Mouse (Mus musculus) midbrain, embryonic 14.5 days (tissue): ENCODE results near the gene Begain. TPM values are rescaled to one million over a fixed set of nuclear protein-coding genes. Genes with fewer than 3 reads are reported as not detected.

Experiments used
- ATAC-seq: fragments of 200-750 bp; cut with Nextera tagmentation; 2 replicates; pipeline ENCODE4 v1.8.0; 2017; ENCODE audit warnings: moderate number of reproducible peaks, moderate library complexity; ENCODE audit not compliant: low FRiP score, low TSS enrichment
- DNase-seq: peaks from one replicate; pipeline ENCODE4 v3.0.0-alpha.2; 2015
- H3K27ac ChIP-seq: fragments of 300-500 bp; sonication (generic); replicated peaks from 2 replicates; pipeline ENCODE4 v1.5.1; 2014; ENCODE audit warnings: mild to moderate bottlenecking, low read depth, low read length, moderate library complexity
- H3K27me3 ChIP-seq: fragments of 300-500 bp; sonication (generic); 2 replicates; pipeline ENCODE4 v1.6.1; 2014; ENCODE audit warnings: low read length, control low read depth, mixed read lengths; ENCODE audit not compliant: control insufficient read depth, insufficient read depth
- H3K36me3 ChIP-seq: fragments of 300-500 bp; sonication (generic); 2 replicates; pipeline ENCODE4 v1.6.1; 2014; ENCODE audit warnings: low read length, control low read depth; ENCODE audit not compliant: control insufficient read depth, insufficient read depth
- H3K4me1 ChIP-seq: fragments of 300-500 bp; sonication (generic); 2 replicates; pipeline ENCODE4 v1.6.1; 2014; ENCODE audit warnings: mild to moderate bottlenecking, antibody characterized with exemption, low read length, control low read depth; ENCODE audit not compliant: control insufficient read depth, insufficient read depth
- H3K4me2 ChIP-seq: fragments of 300-500 bp; sonication (generic); 2 replicates; pipeline ENCODE4 v1.6.1; 2014; ENCODE audit warnings: mild to moderate bottlenecking, low read length, moderate library complexity
- H3K4me3 ChIP-seq: fragments of 300-500 bp; sonication (generic); replicated peaks from 2 replicates; pipeline ENCODE4 v1.5.1; 2014; ENCODE audit warnings: low read depth, low read length
- H3K9ac ChIP-seq: fragments of 300-500 bp; sonication (generic); replicated peaks from 2 replicates; pipeline ENCODE4 v1.6.1; 2014; ENCODE audit warnings: mild to moderate bottlenecking, low read length, moderate library complexity
- H3K9me3 ChIP-seq: fragments of 300-500 bp; sonication (generic); 2 replicates; pipeline ENCODE4 v1.6.1; 2016; ENCODE audit warnings: low read length, control low read depth, mixed read lengths; ENCODE audit not compliant: control insufficient read depth
- WGBS: fragments of 180-500 bp; shearing (Covaris S2); extraction: QIAGEN DNeasy Blood & Tissue Kit; methylation state at CpG from one replicate; pipeline ENCODE4 v1.1.7; 2014; 5-methylcytosine and 5-hydroxymethylcytosine counted together
- polyA plus RNA-seq: library from polyadenylated mRNA; unstranded; fragments of >200 nt; fragmentation: Nextera tagmentation; extraction: Ambion mirVana; gene quantifications from 2 replicates; pipeline ENCODE4 v1.2.1, GENCODE M21; 2014

The Begain gene
- polyA plus RNA-seq, 1 experiment from 2014 or later = 27.3 TPM

- H3K9me3 ChIP-seq = no peaks in the 10 kb centered on the region
- no peak overlapping the region for H3K4me3 ChIP-seq
- H3K9ac ChIP-seq = no peak overlapping the region
- ATAC-seq (no peak), DNase-seq (no peak)
- no peaks in the 10 kb centered on the region for H3K4me1 ChIP-seq
- no peak overlapping the region for H3K4me2 ChIP-seq
- no peaks in the 10 kb centered on the region for H3K27me3 ChIP-seq
- WGBS = 27% methylated on average over 5 of the region's 5 CpGs
- no peak overlapping the region for H3K27ac ChIP-seq
- H3K36me3 ChIP-seq = no peaks in the 10 kb centered on the region
These were observed 23.5 kb downstream of the Begain start for GRCm38 (mm10) chr12:109044497-109044896.

DNA sequence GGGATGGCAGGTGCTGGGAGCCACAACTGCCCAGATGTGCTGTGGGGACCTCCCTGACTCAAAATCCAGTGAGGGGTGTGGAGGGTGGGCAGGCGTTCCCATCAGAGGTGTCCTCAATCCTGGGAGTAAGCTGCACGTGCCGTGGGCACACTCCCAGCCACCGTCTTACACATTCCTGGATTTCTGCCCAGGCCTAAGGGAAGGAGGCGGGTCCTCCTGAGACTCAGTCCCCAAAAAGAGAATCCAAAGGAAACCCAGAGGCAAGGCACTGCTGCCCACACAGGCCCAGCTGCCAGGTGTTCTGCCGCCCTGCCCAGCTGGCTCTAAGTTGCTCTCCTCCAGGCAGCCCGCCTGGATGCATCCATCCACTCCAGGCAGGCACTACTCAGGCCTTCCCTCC, 28.7 kb downstream of the Begain start:
- Histone ChIP-seq H3K4me3 (no peak overlapping the region), H3K27me3 (no peaks in the 10 kb centered on the region), H3K9ac (no peak overlapping the region), H3K36me3 (no peaks in the 10 kb centered on the region), H3K9me3 (no peaks in the 10 kb centered on the region), H3K27ac (no peak overlapping the region), H3K4me2 (no peak overlapping the region), H3K4me1 (peaks cover 12% of the 10 kb centered on the region)
- WGBS = 62% methylated on average over 7 of the region's 7 CpGs
- no peak for ATAC-seq
- DNase-seq = peak; percentile 40

DNA sequence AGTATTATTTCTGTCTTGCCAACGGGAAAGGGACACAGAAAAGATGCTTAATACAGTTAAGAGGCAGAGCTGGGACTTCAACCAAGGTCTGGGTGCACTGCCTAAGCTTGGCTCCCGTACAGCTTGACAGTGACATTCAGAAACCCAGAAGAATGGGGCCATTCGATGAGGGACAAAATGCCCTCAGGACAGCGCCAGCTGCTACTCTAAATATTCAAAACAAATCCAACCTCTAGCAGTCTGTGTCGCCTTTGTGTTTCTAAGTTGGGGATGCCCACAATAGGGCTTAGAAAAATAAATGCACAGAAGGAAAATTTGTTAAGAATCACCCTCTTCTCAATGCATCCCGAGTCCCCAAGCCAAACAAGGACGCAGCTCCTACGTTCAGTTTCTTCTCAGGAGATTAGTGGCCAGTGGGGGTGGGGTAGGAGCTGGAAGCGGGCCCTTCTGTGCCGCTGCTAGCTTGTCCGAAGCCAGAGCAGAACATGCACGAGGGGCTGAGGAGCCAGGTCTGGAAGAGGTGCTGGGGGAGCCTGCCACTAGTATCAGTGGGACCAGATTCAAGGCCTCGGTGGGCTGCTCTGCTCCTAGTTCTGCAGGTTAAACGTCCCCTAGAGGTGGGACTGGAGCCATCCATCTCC, 29.7 kb downstream of the Begain start:
- peak overlapping the region; percentile 64 for H3K27ac ChIP-seq
- H3K4me1 ChIP-seq = peaks cover 12% of the 10 kb centered on the region
- DNase-seq (peak; percentile 66), ATAC-seq (peak; percentile 15; the same call in 1 of the 2 replicates)
- no peak overlapping the region for H3K4me2 ChIP-seq
- H3K36me3 ChIP-seq = 0 out of 2 replicates have a peak, but pooled peaks cover 2% of the 10 kb centered on the region
- WGBS = 13% methylated on average over 14 of the region's 14 CpGs
- no peak overlapping the region; the same call in 1 of the 2 replicates for H3K9ac ChIP-seq
- no peaks in the 10 kb centered on the region for H3K9me3 ChIP-seq
- H3K4me3 ChIP-seq = no peak overlapping the region
- H3K27me3 ChIP-seq = no peaks in the 10 kb centered on the region

- Histone ChIP-seq H3K4me1 (peaks cover 12% of the 10 kb centered on the region), H3K9me3 (no peaks in the 10 kb centered on the region), H3K4me3 (no peak overlapping the region), H3K27ac (no peak overlapping the region), H3K27me3 (no peaks in the 10 kb centered on the region), H3K9ac (no peak overlapping the region), H3K36me3 (0 out of 2 replicates have a peak, but pooled peaks cover 2% of the 10 kb centered on the region), H3K4me2 (no peak overlapping the region)
- ATAC-seq (no peak), DNase-seq (no peak)
- WGBS = 88% methylated on average over 2 of the region's 2 CpGs
These were observed 31.0 kb downstream of the Begain start for GRCm38 (mm10) chr12:109037026-109037425.

DNA sequence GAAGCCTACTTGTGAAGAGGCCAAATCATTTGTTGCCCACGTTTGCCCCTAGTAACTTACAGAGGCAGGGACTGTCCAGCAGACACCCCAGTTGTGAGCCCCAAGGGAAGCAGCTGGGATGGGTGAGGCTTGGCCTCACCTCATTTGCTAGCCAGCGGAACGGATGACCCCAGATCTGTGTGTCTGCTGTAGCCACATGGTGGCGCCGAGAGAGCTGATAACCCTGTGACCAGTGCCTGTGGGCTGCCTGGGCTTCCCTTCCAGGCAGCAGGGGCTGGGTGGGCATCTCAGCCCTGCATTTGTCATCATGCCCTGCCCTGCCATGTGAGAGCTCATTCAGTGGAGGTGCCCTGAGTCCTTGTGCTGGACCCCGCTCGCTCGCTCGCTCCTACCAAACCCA, 44.2 kb downstream of the Begain start:
- DNase-seq = peak; percentile 49

DNA sequence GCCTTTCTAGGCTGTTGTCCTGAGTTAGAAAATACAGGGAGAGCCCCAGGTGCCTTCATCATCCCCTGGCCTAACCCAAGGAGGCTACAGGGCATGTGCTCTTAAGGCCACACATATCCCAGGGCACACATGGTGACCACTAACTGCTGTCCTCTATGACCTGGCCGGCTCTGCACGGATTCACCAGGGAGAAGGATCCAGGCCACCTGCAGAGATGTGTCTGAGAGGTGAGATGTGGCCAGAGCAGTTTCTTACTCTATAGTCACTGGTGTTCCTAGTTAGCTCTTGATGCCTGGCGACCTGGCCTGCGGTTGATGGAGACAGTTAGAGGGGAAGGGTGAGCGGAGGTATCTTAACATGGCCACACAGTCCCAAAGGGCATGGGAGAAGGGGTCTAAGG, 45.1 kb downstream of the Begain start:
- Histone ChIP-seq H3K4me3 (no peak overlapping the region), H3K36me3 (no peaks in the 10 kb centered on the region), H3K4me1 (no peaks in the 10 kb centered on the region), H3K27ac (no peak overlapping the region), H3K9me3 (no peaks in the 10 kb centered on the region), H3K9ac (no peak overlapping the region), H3K27me3 (no peaks in the 10 kb centered on the region), H3K4me2 (no peak overlapping the region)
- ATAC-seq (no peak), DNase-seq (no peak)
- WGBS = 84% methylated on average over 5 of the region's 5 CpGs

More for the DNA sequence above, 44.2 kb downstream of the Begain start:
- Histone ChIP-seq H3K4me1 (no peaks in the 10 kb centered on the region), H3K27ac (no peak overlapping the region), H3K4me3 (no peak overlapping the region), H3K27me3 (no peaks in the 10 kb centered on the region), H3K4me2 (no peak overlapping the region), H3K9me3 (no peaks in the 10 kb centered on the region), H3K36me3 (no peaks in the 10 kb centered on the region), H3K9ac (no peak overlapping the region)
- no peak for ATAC-seq
- WGBS = 65% methylated on average over 9 of the region's 9 CpGs

DNA sequence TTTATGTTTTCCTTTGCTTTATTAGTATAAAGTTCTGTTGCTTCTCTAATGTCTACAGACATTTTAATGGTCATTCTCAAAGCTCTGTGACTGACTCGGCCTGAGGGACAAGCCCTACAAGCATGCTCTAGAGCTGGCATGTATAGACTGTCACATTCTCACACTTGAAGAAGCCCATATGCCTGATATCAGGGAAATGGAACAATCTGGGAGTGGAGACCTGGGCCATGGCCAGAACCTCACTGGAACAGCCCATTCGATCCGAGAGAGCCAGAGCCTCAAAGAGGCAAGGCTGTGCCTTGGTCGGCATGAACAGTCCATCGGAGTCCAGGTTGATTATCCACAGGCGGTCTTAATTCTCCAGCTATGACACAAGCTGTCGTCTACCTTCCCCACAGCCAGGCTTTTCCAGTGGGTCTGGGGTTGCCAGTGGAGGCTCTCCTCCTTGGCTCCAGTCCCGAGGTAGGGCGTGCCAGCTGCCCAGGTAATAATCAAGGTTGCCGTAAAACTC, 45.8 kb downstream of the Begain start:
- 89% methylated on average over 10 of the region's 10 CpGs for WGBS
- Histone ChIP-seq H3K27me3 (no peaks in the 10 kb centered on the region), H3K4me3 (no peak overlapping the region), H3K36me3 (no peaks in the 10 kb centered on the region), H3K27ac (no peak overlapping the region), H3K9me3 (no peaks in the 10 kb centered on the region), H3K9ac (no peak overlapping the region), H3K4me2 (no peak overlapping the region), H3K4me1 (no peaks in the 10 kb centered on the region)
- DNase-seq (no peak), ATAC-seq (no peak)

DNA sequence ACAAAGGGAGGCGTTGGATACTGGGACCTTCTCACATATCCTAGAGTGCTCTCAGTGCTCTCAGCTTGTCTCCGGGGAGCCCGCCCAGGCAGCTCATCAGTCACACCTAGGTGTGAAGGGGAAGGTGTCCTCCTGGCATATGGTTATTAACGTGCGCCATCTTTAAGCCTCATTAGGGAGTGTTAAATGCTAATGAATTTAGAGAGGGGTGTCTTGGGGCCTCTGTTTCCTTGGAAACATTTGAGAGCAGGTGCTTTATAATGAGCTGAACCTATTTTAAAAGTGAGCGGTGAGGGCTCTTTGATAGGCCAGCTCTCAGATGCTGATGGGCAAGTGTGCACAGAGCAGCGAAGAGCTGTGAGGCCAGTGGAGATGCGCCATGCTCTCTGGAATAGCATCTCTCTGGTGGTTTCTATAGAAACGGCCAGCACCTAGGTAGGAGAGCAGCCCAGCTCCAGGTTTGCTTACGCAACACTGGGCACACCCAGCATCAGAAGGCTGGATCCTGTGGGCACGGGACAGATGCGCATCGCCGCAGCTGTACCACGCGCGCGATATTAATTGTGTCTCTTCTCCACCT, 57.9 kb downstream of the Begain start:
- no peaks in the 10 kb centered on the region for H3K9me3 ChIP-seq

GRCm38 (mm10) chr12:109002978-109003377, 65.0 kb downstream of the Begain start:
- no peak overlapping the region for H3K4me3 ChIP-seq
- no peaks in the 10 kb centered on the region for H3K36me3 ChIP-seq
- no peaks in the 10 kb centered on the region for H3K27me3 ChIP-seq
- 83% methylated on average over 7 of the region's 7 CpGs for WGBS
- no peak overlapping the region for H3K27ac ChIP-seq
- DNase-seq (no peak), ATAC-seq (no peak)
- H3K9ac ChIP-seq = no peak overlapping the region
- H3K4me1 ChIP-seq = 0 out of 2 replicates have a peak, but pooled peaks cover 3% of the 10 kb centered on the region
- no peaks in the 10 kb centered on the region for H3K9me3 ChIP-seq
- H3K4me2 ChIP-seq = no peak overlapping the region

More for the DNA sequence above, 57.9 kb downstream of the Begain start:
- ATAC-seq (peak; percentile 63), DNase-seq (peak; percentile 64)
- H3K9ac ChIP-seq = no peak overlapping the region
- no peaks in the 10 kb centered on the region for H3K36me3 ChIP-seq
- H3K4me3 ChIP-seq = no peak overlapping the region
- peak overlapping the region; percentile 64 for H3K27ac ChIP-seq
- H3K4me1 ChIP-seq = peaks cover 16% of the 10 kb centered on the region; the same call in 1 of the 2 replicates
- 70% methylated on average over 18 of the region's 18 CpGs for WGBS
- no peaks in the 10 kb centered on the region for H3K27me3 ChIP-seq
- H3K4me2 ChIP-seq = peak overlapping the region; percentile 10; the same call in 1 of the 2 replicates
